Mouse (Mus musculus) heart, embryonic 14.5 days (tissue): ENCODE results near the gene Aldh4a1. TPM values are rescaled to one million over a fixed set of nuclear protein-coding genes. Genes with fewer than 3 reads are reported as not detected.

Experiments used
- ATAC-seq: fragments of 200-750 bp; cut with Nextera tagmentation; 2 replicates; pipeline ENCODE4 v1.8.0; 2017; ENCODE audit warnings: low read depth, moderate TSS enrichment; ENCODE audit not compliant: insufficient number of reproducible peaks, insufficient read depth, low FRiP score
- H3K27ac ChIP-seq, 2 experiments: fragments of 200-500 bp in 1 of 2; fragments of 300-500 bp in 1 of 2; sonication (generic) in 1 of 2; replicated peaks in 1 of 2; 2 replicates each; pipeline ENCODE4 v1.5.1; 2012 to 2014; ENCODE audit warnings: low read depth in 2 of 2, low read length in 2 of 2, control low read depth in 1 of 2, mild to moderate bottlenecking in 1 of 2, mixed read lengths in 1 of 2; ENCODE audit not compliant: control insufficient read depth in 1 of 2, insufficient read depth in 1 of 2
- H3K27me3 ChIP-seq: fragments of 300-500 bp; sonication (generic); 2 replicates; pipeline ENCODE4 v1.6.1; 2014; ENCODE audit warnings: mild to moderate bottlenecking, low read length, control low read depth; ENCODE audit not compliant: control insufficient read depth, insufficient read depth
- H3K36me3 ChIP-seq: fragments of 300-500 bp; sonication (generic); 2 replicates; pipeline ENCODE4 v1.6.1; 2014; ENCODE audit warnings: mild to moderate bottlenecking, control low read depth, low read length, mixed read lengths; ENCODE audit not compliant: control insufficient read depth, insufficient read depth
- H3K4me1 ChIP-seq, 2 experiments: fragments of 200-500 bp in 1 of 2; fragments of 300-500 bp in 1 of 2; sonication (generic) in 1 of 2; 2 replicates each; pipeline ENCODE4 v1.6.1; 2012 to 2014; ENCODE audit warnings: low read length in 2 of 2, control low read depth in 1 of 2, mixed read lengths in 1 of 2; ENCODE audit not compliant: control insufficient read depth in 2 of 2, insufficient read depth in 2 of 2
- H3K4me2 ChIP-seq: fragments of 300-500 bp; sonication (generic); 2 replicates; pipeline ENCODE4 v1.6.1; 2014; ENCODE audit warnings: mild to moderate bottlenecking, low read length
- H3K4me3 ChIP-seq, 2 experiments: fragments of 200-500 bp in 1 of 2; fragments of 300-500 bp in 1 of 2; sonication (generic) in 1 of 2; 2 replicates each; pipeline ENCODE4 v1.5.1; 2012 to 2014; ENCODE audit warnings: low read length in 2 of 2, mild to moderate bottlenecking in 2 of 2, control low read depth in 1 of 2, low read depth in 1 of 2, moderate library complexity in 1 of 2; ENCODE audit not compliant: control insufficient read depth in 1 of 2, insufficient read depth in 1 of 2
- H3K9ac ChIP-seq: fragments of 300-500 bp; sonication (generic); 2 replicates; pipeline ENCODE4 v1.6.1; 2014; ENCODE audit warnings: mild to moderate bottlenecking, low read length
- H3K9me3 ChIP-seq: fragments of 300-500 bp; sonication (generic); 2 replicates; pipeline ENCODE4 v1.6.1; 2016; ENCODE audit warnings: low read length, control low read depth; ENCODE audit not compliant: control insufficient read depth
- WGBS: fragments of 180-500 bp; shearing (Covaris S2); extraction: QIAGEN DNeasy Blood & Tissue Kit; methylation state at CpG from one replicate; pipeline ENCODE4 v1.1.7; 2014; 5-methylcytosine and 5-hydroxymethylcytosine counted together
- polyA plus RNA-seq: library from polyadenylated mRNA; unstranded; fragments of >200 nt; fragmentation: Nextera tagmentation; extraction: Ambion mirVana; gene quantifications from 2 replicates; pipeline ENCODE4 v1.2.1, GENCODE M21; 2014

Aldh4a1 gene
- polyA plus RNA-seq, 1 experiment from 2014 or later, result 13.4 TPM

DNA sequence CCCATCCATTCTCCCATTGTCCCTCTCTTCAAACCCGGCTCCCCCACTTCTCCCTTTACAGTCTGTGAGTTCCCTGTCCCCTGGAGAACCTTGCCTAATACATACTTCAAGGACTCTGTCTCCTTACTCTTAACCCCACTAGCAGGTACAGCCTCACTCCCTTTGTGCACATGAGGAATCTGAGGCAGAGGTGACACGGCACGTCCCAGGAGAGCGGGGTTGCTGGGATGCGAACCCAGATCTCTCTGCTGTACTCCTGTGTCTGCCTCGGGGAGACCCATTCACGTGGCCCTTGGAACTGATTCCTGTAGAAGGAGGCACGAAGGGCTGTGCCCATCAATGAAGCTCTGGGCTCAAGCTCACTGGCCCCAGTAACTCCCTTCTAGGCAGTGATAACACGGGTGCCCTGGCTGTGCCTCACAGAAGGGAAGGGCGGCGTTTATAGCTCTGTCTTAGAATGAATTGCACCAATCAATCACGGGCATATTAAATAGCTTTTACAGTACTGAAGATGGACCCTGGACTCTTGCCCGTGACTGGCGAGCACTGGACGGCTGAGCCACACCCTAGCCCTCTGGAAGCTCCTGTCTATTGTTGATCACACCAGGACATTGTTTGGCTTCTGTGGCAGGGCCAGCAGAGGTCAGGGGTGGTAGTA is 27.5 kb downstream of the Aldh4a1 start:
- peaks cover 8% of the 10 kb centered on the region for H3K36me3 ChIP-seq
- H3K9ac ChIP-seq, result no peak overlapping the region
- H3K4me2 ChIP-seq, result no peak overlapping the region
- no peak overlapping the region for H3K27ac ChIP-seq
- H3K9me3 ChIP-seq, result no peaks in the 10 kb centered on the region
- ATAC-seq, result no peak
- no peaks in the 10 kb centered on the region for H3K27me3 ChIP-seq
- H3K4me1 ChIP-seq, result no peaks in the 10 kb centered on the region
- no peak overlapping the region for H3K4me3 ChIP-seq
- WGBS, result 79% methylated on average over 15 of the region's 15 CpGs

- WGBS, result 67% methylated on average over 11 of the region's 11 CpGs
Observed at GRCm38 (mm10) chr4:139650907-139651306, 28.2 kb downstream of the Aldh4a1 start.

DNA sequence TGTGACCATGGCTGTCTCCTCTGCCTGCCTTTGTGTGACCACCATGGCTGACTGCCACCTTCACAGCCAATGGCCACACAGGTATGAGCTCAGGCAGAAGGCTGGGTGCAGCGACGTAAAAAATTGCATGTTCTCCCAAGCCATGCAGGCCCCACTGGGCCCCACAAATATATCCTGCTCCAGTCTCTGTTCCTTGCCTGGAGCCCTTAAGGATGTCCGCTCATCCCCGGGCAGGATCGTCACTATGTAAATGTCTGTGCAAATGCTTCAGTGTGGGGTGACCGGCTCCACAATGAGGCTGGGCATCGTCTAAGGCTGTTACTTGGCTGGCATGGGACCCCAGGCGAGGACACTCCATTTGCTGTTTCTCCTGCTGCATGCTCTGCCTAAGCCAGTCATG is 30.6 kb downstream of the Aldh4a1 start, which contains the start of gene Tas1r2:
TSS of gene Tas1r2 (plus strand) at position 301 of the 400 bp plus-strand sequence.
- no peak within 1 kb of the TSS for H3K4me2 ChIP-seq
- H3K36me3 ChIP-seq, result peaks cover 5% of the 10 kb centered on the region; the same call in 1 of the 2 replicates
- H3K4me3 ChIP-seq, result no peak within 1 kb of the TSS
- 79% methylated on average over 8 of the region's 8 CpGs for WGBS
- H3K9ac ChIP-seq, result no peak within 1 kb of the TSS
- H3K4me1 ChIP-seq, result no peaks in the 10 kb centered on the region
- no peaks in the 10 kb centered on the region for H3K9me3 ChIP-seq
- no peak within 1 kb of the TSS for H3K27ac ChIP-seq
- H3K27me3 ChIP-seq, result no peaks in the 10 kb centered on the region
- ATAC-seq, result no peak

More at GRCm38 (mm10) chr4:139650907-139651306, 28.2 kb downstream of the Aldh4a1 start:
- no peak for ATAC-seq
- peaks cover 8% of the 10 kb centered on the region for H3K36me3 ChIP-seq
- H3K4me1 ChIP-seq, result no peaks in the 10 kb centered on the region
- no peak overlapping the region for H3K4me3 ChIP-seq
- no peak overlapping the region for H3K4me2 ChIP-seq
- no peaks in the 10 kb centered on the region for H3K9me3 ChIP-seq
- H3K27me3 ChIP-seq, result no peaks in the 10 kb centered on the region
- no peak overlapping the region for H3K27ac ChIP-seq
- no peak overlapping the region for H3K9ac ChIP-seq

- WGBS, result 82% methylated on average over 14 of the region's 14 CpGs
Observed at GRCm38 (mm10) chr4:139661897-139662296, 39.2 kb downstream of the Aldh4a1 start.

GRCm38 (mm10) chr4:139667632-139668031 is 45.0 kb downstream of the Aldh4a1 start:
- H3K9ac ChIP-seq, result no peak overlapping the region
- H3K9me3 ChIP-seq, result no peaks in the 10 kb centered on the region
- 58% methylated on average over 6 of the region's 6 CpGs for WGBS
- no peak overlapping the region for H3K27ac ChIP-seq
- H3K4me3 ChIP-seq, result no peak overlapping the region
- no peak for ATAC-seq
- H3K4me2 ChIP-seq, result no peak overlapping the region
- no peaks in the 10 kb centered on the region for H3K36me3 ChIP-seq
- no peaks in the 10 kb centered on the region for H3K4me1 ChIP-seq
- no peaks in the 10 kb centered on the region for H3K27me3 ChIP-seq

More at GRCm38 (mm10) chr4:139661897-139662296, 39.2 kb downstream of the Aldh4a1 start:
- peaks cover 3% of the 10 kb centered on the region; the same call in 1 of the 2 replicates for H3K9me3 ChIP-seq
- H3K4me1 ChIP-seq, result no peaks in the 10 kb centered on the region
- no peaks in the 10 kb centered on the region for H3K36me3 ChIP-seq
- no peaks in the 10 kb centered on the region for H3K27me3 ChIP-seq
- no peak overlapping the region for H3K9ac ChIP-seq
- H3K4me2 ChIP-seq, result no peak overlapping the region
- H3K4me3 ChIP-seq, result no peak overlapping the region
- no peak for ATAC-seq
- no peak overlapping the region for H3K27ac ChIP-seq

GRCm38 (mm10) chr4:139669847-139670246 is 47.2 kb downstream of the Aldh4a1 start:
- ATAC-seq, result no peak

GRCm38 (mm10) chr4:139675696-139676095 is 53.0 kb downstream of the Aldh4a1 start:
- H3K4me2 ChIP-seq, result no peak overlapping the region
- H3K36me3 ChIP-seq, result no peaks in the 10 kb centered on the region
- H3K27ac ChIP-seq, result no peak overlapping the region
- H3K9me3 ChIP-seq, result peaks cover 8% of the 10 kb centered on the region; the same call in 1 of the 2 replicates
- WGBS, result 41% methylated on average over 9 of the region's 9 CpGs
- H3K27me3 ChIP-seq, result peaks cover 4% of the 10 kb centered on the region; the same call in 1 of the 2 replicates
- no peak overlapping the region for H3K9ac ChIP-seq
- no peak overlapping the region for H3K4me3 ChIP-seq
- no peak for ATAC-seq
- no peaks in the 10 kb centered on the region for H3K4me1 ChIP-seq

More at GRCm38 (mm10) chr4:139669847-139670246, 47.2 kb downstream of the Aldh4a1 start:
- no peak overlapping the region for H3K4me3 ChIP-seq
- H3K27me3 ChIP-seq, result no peaks in the 10 kb centered on the region
- no peaks in the 10 kb centered on the region for H3K9me3 ChIP-seq
- 8% methylated on average over 6 of the region's 6 CpGs for WGBS
- no peak overlapping the region for H3K27ac ChIP-seq
- H3K36me3 ChIP-seq, result no peaks in the 10 kb centered on the region
- H3K4me2 ChIP-seq, result no peak overlapping the region
- no peak overlapping the region for H3K9ac ChIP-seq
- no peaks in the 10 kb centered on the region for H3K4me1 ChIP-seq
